Mouse (Mus musculus) lung, embryonic 14.5 days (tissue): ENCODE results near the gene Pde1a. TPM values are rescaled to one million over a fixed set of nuclear protein-coding genes. Genes with fewer than 3 reads are reported as not detected.

Experiments
- ATAC-seq: fragments of 200-750 bp; cut with Nextera tagmentation; 2 replicates; pipeline ENCODE4 v1.8.0; 2017; ENCODE audit warnings: mild to moderate bottlenecking, moderate TSS enrichment, moderate library complexity; ENCODE audit not compliant: insufficient read depth
- DNase-seq: peaks from one replicate; pipeline ENCODE4 v3.0.0-alpha.2; 2015
- H3K27ac ChIP-seq: fragments of 300-500 bp; sonication (generic); 2 replicates; pipeline ENCODE4 v1.5.1; 2014; ENCODE audit warnings: low read depth, mild to moderate bottlenecking, moderate library complexity
- H3K27me3 ChIP-seq: fragments of 300-500 bp; sonication (generic); 2 replicates; pipeline ENCODE4 v1.6.1; 2014; ENCODE audit warnings: low read length, control low read depth; ENCODE audit not compliant: insufficient read depth
- H3K36me3 ChIP-seq: fragments of 300-500 bp; sonication (generic); 2 replicates; pipeline ENCODE4 v1.6.1; 2014; ENCODE audit warnings: control low read depth; ENCODE audit not compliant: insufficient read depth
- H3K4me1 ChIP-seq: fragments of 300-500 bp; sonication (generic); 2 replicates; pipeline ENCODE4 v1.6.1; 2014; ENCODE audit warnings: antibody characterized with exemption, control low read depth; ENCODE audit not compliant: insufficient read depth
- H3K4me2 ChIP-seq: fragments of 300-500 bp; sonication (generic); 2 replicates; pipeline ENCODE4 v1.6.1; 2014; ENCODE audit warnings: mild to moderate bottlenecking
- H3K4me3 ChIP-seq: fragments of 300-500 bp; sonication (generic); 2 replicates; pipeline ENCODE4 v1.5.1; 2014; ENCODE audit warnings: low read depth, low read length
- H3K9ac ChIP-seq: fragments of 300-500 bp; sonication (generic); 2 replicates; pipeline ENCODE4 v1.6.1; 2014
- H3K9me3 ChIP-seq: fragments of 300-500 bp; sonication (generic); 2 replicates; pipeline ENCODE4 v1.6.1; 2016; ENCODE audit warnings: low read depth, low read length, control low read depth
- CTCF ChIP-seq: IDR thresholded peaks from 2 replicates; pipeline ENCODE4 v1.5.1; 2016; ENCODE audit warnings: antibody characterized with exemption, low read depth
- WGBS: fragments of 180-500 bp; shearing (Covaris S2); extraction: QIAGEN DNeasy Blood & Tissue Kit; methylation state at CpG from one replicate; pipeline ENCODE4 v1.1.7; 2014; 5-methylcytosine and 5-hydroxymethylcytosine counted together
- polyA plus RNA-seq: library from polyadenylated mRNA; unstranded; fragments of >200 nt; fragmentation: Nextera tagmentation; extraction: Ambion mirVana; gene quantifications from 2 replicates; pipeline ENCODE4 v1.2.1, GENCODE M21; 2014

The Pde1a gene
- polyA plus RNA-seq, 1 experiment from 2014 or later, result 21.3 TPM

DNA sequence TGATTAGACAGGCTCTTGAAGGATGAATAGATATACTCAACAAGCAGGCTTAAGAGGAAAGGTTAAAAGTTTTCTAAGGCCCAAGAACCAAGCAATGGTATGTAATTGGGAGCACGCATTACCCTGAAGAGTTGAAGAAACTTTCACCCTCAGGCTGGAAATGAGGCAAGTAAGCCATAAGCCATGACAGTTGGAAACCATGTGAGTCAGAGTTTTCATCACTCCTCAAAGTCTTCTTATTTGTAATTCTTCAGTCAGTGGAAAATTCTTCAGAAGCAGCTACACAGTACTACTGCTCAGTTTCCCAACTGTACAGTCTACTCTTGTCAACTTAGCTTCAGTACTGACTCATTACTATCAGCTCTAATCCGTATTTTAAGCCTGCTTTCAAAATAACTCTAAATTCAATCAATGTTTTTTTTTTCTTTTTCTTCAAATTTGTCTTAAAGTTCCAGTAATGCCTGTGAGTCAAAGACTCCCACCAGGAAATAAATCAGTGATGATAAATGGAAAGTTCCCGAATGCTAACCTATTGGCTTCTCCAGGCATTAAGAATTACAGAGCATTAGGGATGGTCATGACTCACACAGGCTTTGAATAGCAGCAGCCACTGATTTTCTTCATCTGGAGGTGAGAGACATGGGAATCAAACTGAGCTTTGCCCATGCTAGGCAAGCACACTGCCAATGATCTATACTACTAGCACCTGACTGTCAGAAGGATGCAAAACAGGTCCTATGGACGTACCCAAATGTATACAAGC, 82.3 kb downstream of the Pde1a start:
- Histone ChIP-seq H3K4me1 (no peaks in the 10 kb centered on the region), H3K9me3 (no peaks in the 10 kb centered on the region), H3K36me3 (no peaks in the 10 kb centered on the region), H3K27me3 (no peaks in the 10 kb centered on the region), H3K27ac (no peak overlapping the region), H3K4me3 (no peak overlapping the region), H3K9ac (no peak overlapping the region), H3K4me2 (no peak overlapping the region)
- ATAC-seq (no peak), DNase-seq (no peak)
- 85% methylated on average over 4 of the region's 4 CpGs for WGBS
- TF ChIP-seq CTCF, result no peak

DNA sequence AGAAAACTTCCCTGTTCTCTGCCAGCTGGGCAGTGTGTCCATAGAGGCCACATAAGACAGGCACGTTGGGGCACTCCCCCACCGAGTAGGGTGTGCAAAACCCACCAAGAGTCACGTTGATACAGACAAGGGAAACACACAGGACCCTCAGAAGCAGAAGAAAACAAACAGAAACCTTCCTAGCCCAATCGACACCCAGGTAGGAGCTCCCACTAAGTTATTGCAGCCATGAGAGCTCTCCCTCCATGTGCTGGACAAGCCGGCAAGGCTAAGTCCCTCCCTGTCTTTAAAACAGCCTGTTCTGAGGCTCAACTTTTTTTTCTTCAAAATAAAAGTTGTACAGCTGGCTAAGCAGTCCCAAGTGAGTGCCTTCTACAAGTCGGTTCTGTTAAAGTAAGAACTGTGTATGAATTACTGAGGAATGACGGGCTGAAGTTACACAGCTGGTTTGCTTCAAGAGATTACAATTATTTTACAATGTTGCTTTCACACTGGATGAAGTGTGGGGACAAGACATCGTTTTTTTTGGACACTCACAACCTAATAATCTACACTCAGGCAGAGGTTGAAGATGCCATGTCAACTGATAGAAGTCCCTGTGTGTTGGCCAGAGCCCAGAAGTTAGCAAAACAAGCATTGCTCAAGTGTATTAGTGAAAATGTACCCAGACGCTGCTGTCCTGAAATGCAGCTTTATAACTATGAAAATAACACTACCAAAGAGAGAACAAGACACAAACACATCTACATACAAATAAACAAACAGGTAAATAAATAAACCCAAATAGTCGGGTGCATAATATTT, 90.4 kb downstream of the Pde1a start:
- Histone ChIP-seq H3K4me2 (peak overlapping the region; percentile 60), H3K4me3 (peak overlapping the region; percentile 32), H3K27me3 (no peaks in the 10 kb centered on the region), H3K27ac (peak overlapping the region; percentile 81), H3K36me3 (no peaks in the 10 kb centered on the region), H3K9me3 (no peaks in the 10 kb centered on the region), H3K9ac (peak overlapping the region; percentile 32; the same call in 1 of the 2 replicates), H3K4me1 (no peaks in the 10 kb centered on the region)
- peak; percentile 84 for DNase-seq
- no peak for TF ChIP-seq CTCF
- 13% methylated on average over 10 of the region's 10 CpGs for WGBS
- peak; percentile 97 for ATAC-seq

DNA sequence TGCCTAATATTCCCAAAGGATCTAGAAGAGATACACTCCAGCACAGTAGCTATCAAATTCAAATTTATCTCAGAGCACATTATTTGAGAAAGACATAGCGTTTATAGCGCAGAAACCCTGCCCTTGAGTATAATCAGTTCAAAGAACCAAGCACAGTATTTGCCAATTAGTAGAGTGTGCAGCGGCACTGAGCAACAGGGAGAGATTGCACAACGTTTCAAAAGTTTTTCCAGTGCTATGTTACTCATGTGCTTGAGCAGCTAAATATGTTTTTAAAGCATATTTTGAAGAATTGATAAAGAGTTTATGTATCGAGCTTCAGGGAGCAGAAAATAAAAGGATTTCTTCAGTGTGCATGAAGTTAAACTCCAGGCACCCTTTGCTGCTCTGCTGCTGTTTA, 91.3 kb downstream of the Pde1a start:
- Histone ChIP-seq H3K9me3 (no peaks in the 10 kb centered on the region), H3K4me3 (peak overlapping the region; percentile 32), H3K36me3 (no peaks in the 10 kb centered on the region), H3K27ac (peak overlapping the region; percentile 81; the same call in 1 of the 2 replicates), H3K4me2 (peak overlapping the region; percentile 60), H3K9ac (peak overlapping the region; percentile 32; the same call in 1 of the 2 replicates), H3K4me1 (no peaks in the 10 kb centered on the region), H3K27me3 (no peaks in the 10 kb centered on the region)
- TF ChIP-seq CTCF, result no peak
- 24% methylated on average over 5 of the region's 5 CpGs for WGBS
- ATAC-seq, result no peak
- DNase-seq, result peak; percentile 55

DNA sequence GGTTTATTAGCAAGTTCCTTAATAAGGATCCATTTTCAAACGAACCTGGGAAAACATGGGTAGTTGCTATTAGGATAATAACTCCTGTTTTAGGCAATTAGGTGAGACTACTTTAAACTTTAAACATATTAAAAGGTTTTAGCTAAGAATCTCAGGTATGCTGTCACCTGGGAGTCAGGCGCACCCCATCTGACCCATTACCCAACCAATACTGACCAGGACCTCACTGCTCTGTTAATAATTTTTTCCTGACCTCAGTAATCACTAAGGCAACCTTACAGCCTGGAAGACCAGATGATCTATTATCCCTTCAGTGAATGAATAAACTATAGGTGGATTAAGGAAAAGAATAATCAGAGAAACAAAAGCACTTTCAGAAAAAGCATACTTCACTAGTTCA, 100.2 kb downstream of the Pde1a start:
- Histone ChIP-seq H3K27me3 (no peaks in the 10 kb centered on the region), H3K4me2 (no peak overlapping the region), H3K9ac (no peak overlapping the region), H3K4me1 (no peaks in the 10 kb centered on the region), H3K27ac (no peak overlapping the region), H3K36me3 (no peaks in the 10 kb centered on the region), H3K4me3 (no peak overlapping the region), H3K9me3 (no peaks in the 10 kb centered on the region)
- TF ChIP-seq CTCF, result no peak
- DNase-seq, result no peak
- no peak for ATAC-seq
- 69% methylated on average over 2 of the region's 2 CpGs for WGBS

DNA sequence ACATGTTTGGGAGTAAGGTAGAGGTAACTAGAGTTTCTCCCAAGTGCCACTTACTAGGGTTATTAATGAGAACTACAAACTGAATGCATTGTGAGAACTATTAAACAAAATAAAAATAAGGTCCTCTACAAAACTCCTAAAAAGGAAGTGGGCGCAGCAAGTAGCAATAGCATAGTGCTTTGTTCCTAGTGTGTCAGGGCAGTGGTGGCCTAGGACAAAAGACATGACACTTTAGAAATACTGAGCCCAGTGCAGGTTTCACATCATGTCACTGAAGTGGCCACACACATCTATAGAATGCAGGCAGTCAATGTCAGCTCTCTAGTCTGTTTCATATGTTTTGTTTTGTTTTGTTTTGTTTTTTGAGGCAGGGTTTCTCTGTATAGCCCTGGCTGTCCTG, 103.2 kb downstream of the Pde1a start:
- no peak overlapping the region for H3K4me2 ChIP-seq
- no peak overlapping the region for H3K4me3 ChIP-seq
- TF ChIP-seq CTCF, result no peak
- DNase-seq, result no peak
- ATAC-seq, result no peak
- no peaks in the 10 kb centered on the region for H3K9me3 ChIP-seq
- H3K36me3 ChIP-seq, result no peaks in the 10 kb centered on the region
- H3K9ac ChIP-seq, result no peak overlapping the region
- H3K27ac ChIP-seq, result no peak overlapping the region
- WGBS, result 90% methylated on average over 1 of the region's 1 CpGs
- no peaks in the 10 kb centered on the region for H3K4me1 ChIP-seq
- H3K27me3 ChIP-seq, result no peaks in the 10 kb centered on the region

DNA sequence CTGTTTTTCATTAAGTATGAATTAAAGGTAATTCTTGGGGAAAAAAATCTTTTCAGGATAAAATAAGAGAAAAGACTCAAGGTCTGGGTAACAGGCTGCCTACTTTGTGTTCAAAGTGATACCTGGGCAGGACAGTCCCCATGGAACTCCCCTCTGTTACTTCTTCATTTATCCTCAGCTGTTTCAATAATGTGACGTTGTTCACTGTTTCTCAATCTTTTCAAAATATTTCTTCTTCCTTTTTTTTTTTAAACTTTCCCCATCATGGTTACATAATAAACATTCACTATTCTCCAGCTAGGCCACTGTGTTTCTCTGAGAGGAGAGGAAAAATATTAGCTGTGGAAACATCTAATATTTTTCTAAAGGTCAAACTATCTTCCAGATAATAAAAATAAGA, 103.7 kb downstream of the Pde1a start:
- Histone ChIP-seq H3K9ac (no peak overlapping the region), H3K4me1 (no peaks in the 10 kb centered on the region), H3K9me3 (no peaks in the 10 kb centered on the region), H3K27ac (no peak overlapping the region), H3K36me3 (no peaks in the 10 kb centered on the region), H3K27me3 (no peaks in the 10 kb centered on the region), H3K4me2 (no peak overlapping the region), H3K4me3 (no peak overlapping the region)
- ATAC-seq, result no peak
- WGBS, result 59% methylated on average over 1 of the region's 1 CpGs
- no peak for DNase-seq
- TF ChIP-seq CTCF, result no peak

DNA sequence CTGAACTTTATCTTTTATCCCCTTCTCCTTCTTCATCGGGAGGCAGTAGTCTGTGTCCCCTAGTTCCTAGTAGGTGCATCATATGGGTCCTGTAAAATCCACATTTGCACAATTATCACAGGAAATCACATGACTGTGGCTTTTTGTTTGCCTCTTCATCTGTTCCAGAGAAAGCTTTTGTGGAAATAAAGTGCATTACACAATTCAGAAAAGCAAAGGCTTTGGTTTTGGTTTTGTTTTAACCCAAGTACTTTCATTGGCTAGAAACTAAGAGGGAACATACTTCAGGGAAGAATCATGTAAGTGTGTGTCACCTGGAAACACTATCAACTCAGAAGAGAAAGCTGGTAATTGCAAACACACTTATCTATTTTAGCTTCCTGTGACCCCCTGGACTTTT, 104.2 kb downstream of the Pde1a start:
- no peak overlapping the region for H3K9ac ChIP-seq
- ATAC-seq (no peak), DNase-seq (no peak)
- H3K27me3 ChIP-seq, result no peaks in the 10 kb centered on the region
- H3K4me2 ChIP-seq, result no peak overlapping the region
- H3K27ac ChIP-seq, result no peak overlapping the region
- no peak for TF ChIP-seq CTCF
- H3K4me3 ChIP-seq, result no peak overlapping the region
- WGBS, result 41% methylated on average over 1 of the region's 1 CpGs
- no peaks in the 10 kb centered on the region for H3K36me3 ChIP-seq
- no peaks in the 10 kb centered on the region for H3K9me3 ChIP-seq
- H3K4me1 ChIP-seq, result no peaks in the 10 kb centered on the region
